Mouse (Mus musculus) thymus, adult 2 months (tissue): ENCODE data around the gene Arxes2. TPM values are rescaled to one million over a fixed set of nuclear protein-coding genes. Genes with fewer than 3 reads are reported as not detected.
"Not testable (repeated sequence)": the region's sequence is repeated elsewhere in the genome, so short reads cannot be mapped to it uniquely, and the experiment has no call there.

Experiments used
- DNase-seq: peaks from one replicate; pipeline ENCODE4 v3.0.0; 2021
- H3K27ac ChIP-seq: fragments of 200-500 bp; 2 replicates; pipeline ENCODE4 v1.5.1; 2012; ENCODE audit warnings: low read length, control low read depth; ENCODE audit not compliant: control insufficient read depth, insufficient read depth
- H3K27me3 ChIP-seq: fragments of 200-500 bp; 2 replicates; pipeline ENCODE4 v1.6.1; 2012; ENCODE audit warnings: mild to moderate bottlenecking, low read length, moderate library complexity, mixed read lengths; ENCODE audit not compliant: control insufficient read depth, insufficient read depth
- H3K36me3 ChIP-seq: fragments of 200-500 bp; 2 replicates; pipeline ENCODE4 v1.6.1; 2012; ENCODE audit warnings: mild to moderate bottlenecking, low read length, moderate library complexity; ENCODE audit not compliant: control insufficient read depth, insufficient read depth
- H3K4me1 ChIP-seq: fragments of 200-500 bp; replicated peaks from 2 replicates; pipeline ENCODE4 v1.6.1; 2012; ENCODE audit warnings: low read length; ENCODE audit not compliant: control insufficient read depth, insufficient read depth
- H3K4me3 ChIP-seq: fragments of 200-500 bp; 2 replicates; pipeline ENCODE4 v1.5.1; 2012; ENCODE audit warnings: mild to moderate bottlenecking, low read length, control low read depth, moderate library complexity; ENCODE audit not compliant: control insufficient read depth, insufficient read depth
- CTCF ChIP-seq: fragments of 200-500 bp; IDR thresholded peaks from 2 replicates; pipeline ENCODE4 v1.5.1; 2012; ENCODE audit warnings: mild to moderate bottlenecking, control low read depth, low read length, moderate library complexity, borderline replicate concordance; ENCODE audit not compliant: control insufficient read depth, poor library complexity, insufficient read depth; ENCODE audit errors: extremely low read depth
- POLR2A ChIP-seq: fragments of 200-500 bp; IDR thresholded peaks from 2 replicates; pipeline ENCODE4 v1.6.1; 2012; ENCODE audit warnings: mild to moderate bottlenecking, low read length, control low read depth, moderate library complexity; ENCODE audit not compliant: control insufficient read depth, poor library complexity, insufficient read depth; ENCODE audit errors: extremely low read depth
- WGBS: fragments of 180-500 bp; shearing (Covaris S2); methylation state at CpG from one replicate; pipeline ENCODE4 v1.1.7; 2018; 5-methylcytosine and 5-hydroxymethylcytosine counted together
- polyA plus RNA-seq: library from polyadenylated mRNA; depleted of rRNA; stranded (reverse); fragments of >200 nt; gene quantifications from 2 replicates; pipeline ENCODE4 v1.2.3, GENCODE M21; 2012

Gene Arxes2
- polyA plus RNA-seq, 1 experiment, result 4.8 TPM

- Histone ChIP-seq H3K27me3 (no peaks in the 10 kb centered on the region), H3K27ac (no peak overlapping the region), H3K4me1 (no peaks in the 10 kb centered on the region), H3K4me3 (no peak overlapping the region), H3K36me3 (no peaks in the 10 kb centered on the region)
- no peak for DNase-seq
- WGBS, result 95% methylated on average over 6 of the region's 6 CpGs
- no peak for TF ChIP-seq POLR2A
- no peak for TF ChIP-seq CTCF
Measured at GRCm38 (mm10) chrX:135984539-135985260, 8.9 kb upstream of the Arxes2 start.

DNA sequence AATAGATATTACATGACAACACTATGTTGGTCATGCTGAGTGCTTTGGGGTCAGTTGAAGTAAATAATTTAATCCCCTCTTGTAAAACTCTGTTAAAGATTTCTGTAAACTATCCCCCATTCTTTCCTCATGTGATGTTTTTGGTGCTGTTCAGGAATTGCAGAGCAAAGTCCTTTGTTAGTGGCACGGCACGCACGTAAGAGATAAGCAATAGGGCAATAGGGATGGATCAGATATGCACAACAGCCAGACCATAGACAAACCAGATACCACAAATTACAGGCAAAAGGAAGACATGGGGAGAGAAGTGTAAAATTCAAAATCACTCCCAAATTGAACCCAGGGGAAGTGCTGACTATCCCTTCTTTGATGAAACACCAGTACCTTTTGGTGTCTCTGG, 7.4 kb upstream of the Arxes2 start:
- WGBS, result 99% methylated on average over 3 of the region's 3 CpGs
- Histone ChIP-seq H3K4me1 (no peaks in the 10 kb centered on the region), H3K27me3 (no peaks in the 10 kb centered on the region), H3K4me3 (no peak overlapping the region), H3K36me3 (no peaks in the 10 kb centered on the region), H3K27ac (no peak overlapping the region)
- TF ChIP-seq POLR2A, result no peak
- no peak for TF ChIP-seq CTCF
- DNase-seq, result no peak

- Histone ChIP-seq H3K27ac (no peak overlapping the region), H3K4me1 (no peaks in the 10 kb centered on the region), H3K27me3 (no peaks in the 10 kb centered on the region), H3K4me3 (no peak overlapping the region), H3K36me3 (no peaks in the 10 kb centered on the region)
- no peak for TF ChIP-seq POLR2A
- no peak for TF ChIP-seq CTCF
- no peak for DNase-seq
- 97% methylated on average over 2 of the region's 2 CpGs for WGBS
Measured at GRCm38 (mm10) chrX:135990661-135991060, 3.0 kb upstream of the Arxes2 start.

- not testable (repeated sequence) for H3K36me3 ChIP-seq, DNase-seq, H3K4me3 ChIP-seq, H3K27ac ChIP-seq, H3K4me1 ChIP-seq, H3K27me3 ChIP-seq
- 98% methylated on average over 2 of the region's 3 CpGs for WGBS
Measured at GRCm38 (mm10) chrX:135993192-135993594, 431 bp upstream of the Arxes2 start.

DNA sequence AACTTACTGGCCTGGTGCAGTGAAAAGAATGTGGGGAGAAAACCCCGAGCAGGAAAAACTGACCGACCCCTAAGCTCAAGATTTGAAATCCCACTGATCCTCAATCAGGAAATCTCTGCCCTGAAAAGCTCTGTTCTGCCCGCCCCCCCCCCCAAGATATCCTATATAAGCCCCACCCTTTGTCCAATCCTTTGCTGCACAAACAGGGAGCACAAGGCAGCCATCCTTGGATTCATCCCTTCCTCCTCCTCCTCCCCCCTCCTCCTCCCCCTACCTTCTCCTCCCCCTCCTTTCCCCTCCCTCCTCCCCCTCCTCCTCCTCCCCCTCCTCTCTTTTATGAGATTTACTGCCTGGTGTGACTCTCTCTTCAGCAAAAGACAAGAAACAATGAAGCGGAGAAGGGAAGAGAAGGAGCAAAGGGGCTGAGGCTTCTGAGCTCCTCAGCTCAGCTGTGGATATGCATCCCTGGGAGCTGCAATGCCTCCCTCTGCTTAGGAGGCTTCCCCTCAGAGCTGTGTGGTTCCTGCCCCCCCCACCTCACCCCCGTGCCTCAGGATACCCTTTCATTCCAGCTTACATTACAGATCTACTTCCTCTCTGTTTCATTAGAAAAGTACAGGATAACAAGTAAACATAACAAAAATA, 13.7 kb downstream of the Arxes2 start:
- H3K36me3 ChIP-seq, result no peaks in the 10 kb centered on the region
- no peak for DNase-seq
- H3K27ac ChIP-seq, result no peak overlapping the region
- no peaks in the 10 kb centered on the region for H3K27me3 ChIP-seq
- 81% methylated on average over 5 of the region's 5 CpGs for WGBS
- no peak for TF ChIP-seq POLR2A
- no peak for TF ChIP-seq CTCF
- H3K4me3 ChIP-seq, result no peak overlapping the region
- no peaks in the 10 kb centered on the region for H3K4me1 ChIP-seq

DNA sequence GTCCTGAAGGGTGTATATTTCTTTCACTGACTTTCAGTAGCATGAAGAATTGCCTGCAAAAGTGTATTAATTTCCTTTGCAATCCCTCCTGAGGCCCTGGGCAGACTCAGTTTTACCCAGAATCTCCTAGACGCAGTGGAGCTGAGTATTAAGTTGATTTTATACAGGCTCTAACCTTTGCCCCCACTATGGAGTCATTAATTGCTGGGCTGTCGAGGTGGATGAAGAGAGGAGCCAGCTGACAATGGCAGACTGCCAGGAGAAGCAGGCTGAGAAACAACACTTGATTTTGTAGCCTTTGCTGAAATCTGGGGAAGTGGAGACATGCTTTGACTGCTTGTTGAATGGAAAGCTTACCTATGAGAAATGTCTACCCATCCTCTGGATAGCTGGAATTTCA, 20.8 kb downstream of the Arxes2 start:
- Histone ChIP-seq H3K4me1 (no peaks in the 10 kb centered on the region), H3K27ac (no peak overlapping the region), H3K4me3 (no peak overlapping the region), H3K36me3 (no peaks in the 10 kb centered on the region), H3K27me3 (no peaks in the 10 kb centered on the region)
- TF ChIP-seq POLR2A, result no peak
- 45% methylated on average over 2 of the region's 2 CpGs for WGBS
- DNase-seq, result no peak

GRCm38 (mm10) chrX:136030331-136030730, 36.7 kb downstream of the Arxes2 start:
- no peak overlapping the region for H3K4me3 ChIP-seq
- H3K27ac ChIP-seq, result no peak overlapping the region
- WGBS, result 81% methylated on average over 1 of the region's 1 CpGs
- no peaks in the 10 kb centered on the region for H3K36me3 ChIP-seq
- no peaks in the 10 kb centered on the region for H3K27me3 ChIP-seq
- DNase-seq, result no peak
- TF ChIP-seq POLR2A, result no peak
- TF ChIP-seq CTCF, result no peak
- no peaks in the 10 kb centered on the region for H3K4me1 ChIP-seq

- DNase-seq, H3K27ac ChIP-seq, H3K4me3 ChIP-seq, H3K4me1 ChIP-seq, H3K36me3 ChIP-seq, H3K27me3 ChIP-seq: not testable (repeated sequence)
- 93% methylated on average over 1 of the region's 49 CpGs for WGBS
Measured at GRCm38 (mm10) chrX:136032799-136033763, 39.5 kb downstream of the Arxes2 start, which contains the start of gene Arxes1. Gene Arxes1 (plus strand): TSS chrX:136033367.
